Mouse (Mus musculus) adrenal gland, adult 2 months (tissue): ENCODE data around the gene Fzr1. TPM values are rescaled to one million over a fixed set of nuclear protein-coding genes. Genes with fewer than 3 reads are reported as not detected.
A peak's percentile ranks its signal among the peaks of the same experiment; 100 is the strongest.

ENCODE experiments used
- DNase-seq: peaks from one replicate; pipeline ENCODE4 v3.0.0; 2021
- polyA plus RNA-seq: library from polyadenylated mRNA; depleted of rRNA; stranded (reverse); fragments of >200 nt; gene quantifications from 2 replicates; pipeline ENCODE4 v1.2.3, GENCODE M21; 2012
- total RNA-seq, 2 experiments: library from RNA; stranded (reverse); gene quantifications; 2 replicates each; pipeline ENCODE4 v1.2.3; 2021

Gene Fzr1
- total and polyA plus RNA-seq, 3 experiments, result 40.7 to 95.6 (median 45.0) TPM

DNA sequence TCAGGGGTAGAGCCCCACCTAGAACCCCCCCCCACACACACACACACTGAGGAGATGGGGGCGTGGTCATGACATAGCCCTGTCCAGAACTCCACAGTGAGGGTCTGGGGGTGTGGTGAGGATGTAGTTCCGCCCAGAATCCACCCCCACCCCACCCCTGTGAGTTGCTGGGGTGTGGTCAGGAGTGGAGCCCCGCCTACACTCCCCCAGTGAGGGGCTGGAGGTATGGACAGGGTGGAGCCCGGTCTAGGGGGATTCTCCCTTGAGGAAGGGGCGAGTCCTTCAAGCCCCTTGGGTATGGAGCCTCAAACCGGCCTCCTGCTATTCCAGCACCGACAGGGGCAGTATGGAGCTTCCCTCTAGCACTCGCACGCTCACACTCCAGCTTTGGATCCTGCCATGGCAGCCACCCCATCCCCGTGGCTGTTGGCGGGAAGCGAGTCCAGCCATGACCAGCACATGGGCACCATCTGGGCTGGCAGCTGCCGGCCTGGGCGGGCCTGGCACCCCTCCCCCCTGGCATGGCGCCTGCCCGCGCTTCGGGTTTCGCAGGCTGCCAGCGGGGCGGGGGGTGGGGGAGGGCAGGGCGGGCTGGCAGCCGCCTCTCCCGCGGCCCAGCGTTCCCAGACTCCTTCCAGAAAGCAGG lies 38.4 kb upstream of the Fzr1 start:
- DNase-seq, result peak; percentile 88

DNA sequence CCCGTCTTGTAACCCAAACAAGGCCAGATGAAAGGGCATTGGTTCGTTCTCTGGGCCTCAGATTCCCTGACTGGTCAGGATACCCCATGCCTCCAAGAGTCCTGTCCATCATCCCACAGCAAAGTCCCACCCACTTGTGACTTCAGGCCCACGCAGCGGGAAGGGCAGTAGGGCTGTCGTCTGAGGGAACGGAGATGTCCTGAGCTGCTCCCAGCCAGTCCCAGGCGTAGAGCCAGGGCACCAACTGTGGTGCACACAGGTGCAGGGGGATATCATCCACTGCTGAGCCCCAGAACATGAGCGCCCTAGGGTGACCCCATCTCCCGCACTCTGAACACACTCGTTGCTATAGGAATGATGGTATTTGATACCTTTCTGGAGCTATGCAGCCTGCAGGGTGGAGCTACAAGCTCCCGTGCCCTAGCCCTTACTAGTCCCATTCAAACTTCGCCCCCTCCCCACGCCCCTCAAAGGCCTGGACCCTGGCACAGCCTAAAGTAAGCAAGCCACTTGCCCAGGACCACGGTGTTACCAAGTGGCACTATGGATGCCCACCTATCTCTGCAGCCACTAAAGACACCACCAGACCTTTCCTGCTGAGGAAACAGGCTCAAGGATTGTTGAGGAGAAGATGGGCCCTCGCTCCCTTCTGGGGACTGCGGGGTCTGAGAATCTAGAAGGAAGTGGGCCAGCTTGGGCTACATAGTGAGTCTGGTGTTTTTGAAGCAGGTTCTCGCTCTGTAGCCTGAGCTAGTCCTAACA lies 37.4 kb upstream of the Fzr1 start:
- DNase-seq, result no peak

DNA sequence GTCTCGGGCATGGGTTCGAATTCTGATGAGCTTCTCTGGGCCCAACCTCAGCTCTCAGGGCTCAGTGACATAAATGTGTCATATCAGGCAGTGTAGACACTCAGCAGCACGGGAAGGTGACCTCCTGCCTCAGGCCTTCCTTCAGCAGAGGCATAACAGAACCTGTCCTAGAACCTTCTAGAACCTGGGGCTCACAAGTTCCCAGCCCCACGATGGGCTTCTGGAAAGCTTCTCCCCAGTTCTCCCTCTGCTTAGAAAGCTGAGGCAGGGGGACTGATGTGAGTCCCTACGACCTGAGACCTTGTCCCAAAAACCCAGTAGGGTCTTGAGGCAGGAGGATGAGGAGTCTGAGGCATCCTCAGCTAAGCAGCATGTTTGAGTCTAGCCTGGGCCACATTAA lies 36.8 kb upstream of the Fzr1 start:
- DNase-seq, result no peak

DNA sequence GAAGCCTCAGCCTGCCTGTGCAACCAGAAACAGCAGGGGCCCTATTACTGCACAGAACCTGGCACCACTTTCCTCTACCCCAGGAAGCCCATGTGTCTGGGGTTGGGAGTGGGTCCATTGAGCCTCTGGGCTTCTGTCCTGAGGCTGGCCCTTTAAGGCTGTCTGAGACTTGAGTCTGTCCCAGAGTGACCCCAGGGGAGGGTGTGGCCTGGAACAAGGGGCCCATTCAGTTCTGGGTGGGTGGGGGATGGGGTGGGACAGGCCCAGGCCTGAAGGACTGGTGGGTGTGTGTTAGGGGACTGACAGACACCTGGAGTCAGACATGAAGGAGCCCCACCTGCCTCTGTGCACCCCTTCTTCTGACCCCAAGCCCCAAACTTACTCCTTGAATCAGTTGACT lies 36.4 kb upstream of the Fzr1 start:
- DNase-seq, result no peak

DNA sequence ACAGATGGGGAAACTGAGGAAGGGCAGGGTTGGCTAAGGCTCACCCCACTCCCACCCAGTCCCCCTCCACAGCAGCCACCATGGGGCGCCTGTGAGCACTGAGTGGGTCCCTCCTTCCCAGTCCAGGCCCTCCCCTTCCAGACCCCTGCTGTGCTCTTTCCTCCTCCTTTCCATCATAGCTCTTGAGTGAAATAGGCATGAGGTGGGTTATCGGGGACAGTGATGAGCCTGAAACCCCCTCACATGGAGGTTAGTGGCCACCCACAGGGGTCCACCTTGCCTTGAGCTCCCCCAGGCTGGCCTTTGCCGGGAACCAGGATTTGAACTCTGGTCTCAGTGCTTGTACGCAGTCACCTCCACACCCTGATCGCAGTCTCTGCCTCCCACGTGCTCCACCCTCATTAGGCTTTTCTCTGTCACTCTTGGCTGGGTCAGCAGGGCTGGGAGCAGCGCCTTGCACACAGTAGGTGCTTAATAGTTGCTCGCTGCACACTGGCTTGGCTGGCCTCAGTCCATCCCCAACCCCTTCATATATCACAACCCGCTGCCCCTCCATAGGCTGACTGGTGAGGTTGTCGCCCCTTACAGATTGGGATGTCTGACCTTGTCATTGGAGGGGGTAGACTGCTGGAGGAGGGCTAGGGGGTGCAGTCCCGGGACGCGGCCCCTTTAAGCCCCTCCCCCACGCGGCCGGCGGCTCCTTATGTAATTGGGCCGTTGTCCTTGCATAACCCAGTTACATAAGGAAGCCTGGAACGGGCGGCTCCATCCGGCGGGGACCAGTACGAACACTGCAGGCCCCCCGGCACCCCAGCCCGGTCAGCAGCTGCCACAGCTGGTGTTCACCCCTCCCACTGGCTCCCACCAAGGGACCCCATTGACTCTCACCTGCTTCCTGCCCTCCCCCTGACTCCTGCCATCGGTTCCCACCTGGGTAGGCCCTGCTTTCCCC lies 35.3 kb upstream of the Fzr1 start:
- DNase-seq, result peak; percentile 90

DNA sequence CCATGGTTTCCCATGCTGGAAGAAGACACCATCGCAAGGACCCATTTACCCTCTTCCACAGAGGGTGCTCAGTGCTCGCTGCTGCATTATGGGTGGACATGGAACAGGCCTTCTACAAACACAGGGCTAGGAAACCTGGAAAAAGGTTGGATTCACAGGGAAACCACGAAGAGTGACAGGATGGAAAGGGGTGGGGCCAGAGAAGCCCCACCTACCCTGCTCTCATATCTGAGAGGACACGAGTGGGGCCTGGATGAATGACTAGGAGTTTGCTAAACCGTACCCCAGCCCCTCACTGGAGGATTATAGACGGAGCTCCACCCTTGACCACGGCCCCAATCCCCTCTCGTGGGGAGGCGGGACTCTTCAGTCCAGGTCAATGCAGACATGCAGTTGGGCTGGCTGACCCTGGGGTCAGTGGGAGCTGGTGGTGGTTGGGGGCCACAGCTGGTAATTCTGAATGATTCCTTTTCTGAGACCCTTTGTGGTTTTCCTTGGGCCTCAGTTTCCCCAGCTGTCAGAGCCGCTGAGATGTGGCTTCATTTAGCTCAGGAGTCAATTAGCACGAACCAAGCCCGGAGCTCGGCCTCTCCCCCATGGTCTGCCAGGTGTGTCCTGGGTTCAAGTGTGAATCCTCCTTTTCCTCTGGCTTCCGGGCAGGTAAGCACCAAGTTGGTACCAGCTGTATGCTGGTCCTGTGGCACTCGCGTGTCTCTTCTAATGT lies 34.4 kb upstream of the Fzr1 start:
- DNase-seq, result no peak

DNA sequence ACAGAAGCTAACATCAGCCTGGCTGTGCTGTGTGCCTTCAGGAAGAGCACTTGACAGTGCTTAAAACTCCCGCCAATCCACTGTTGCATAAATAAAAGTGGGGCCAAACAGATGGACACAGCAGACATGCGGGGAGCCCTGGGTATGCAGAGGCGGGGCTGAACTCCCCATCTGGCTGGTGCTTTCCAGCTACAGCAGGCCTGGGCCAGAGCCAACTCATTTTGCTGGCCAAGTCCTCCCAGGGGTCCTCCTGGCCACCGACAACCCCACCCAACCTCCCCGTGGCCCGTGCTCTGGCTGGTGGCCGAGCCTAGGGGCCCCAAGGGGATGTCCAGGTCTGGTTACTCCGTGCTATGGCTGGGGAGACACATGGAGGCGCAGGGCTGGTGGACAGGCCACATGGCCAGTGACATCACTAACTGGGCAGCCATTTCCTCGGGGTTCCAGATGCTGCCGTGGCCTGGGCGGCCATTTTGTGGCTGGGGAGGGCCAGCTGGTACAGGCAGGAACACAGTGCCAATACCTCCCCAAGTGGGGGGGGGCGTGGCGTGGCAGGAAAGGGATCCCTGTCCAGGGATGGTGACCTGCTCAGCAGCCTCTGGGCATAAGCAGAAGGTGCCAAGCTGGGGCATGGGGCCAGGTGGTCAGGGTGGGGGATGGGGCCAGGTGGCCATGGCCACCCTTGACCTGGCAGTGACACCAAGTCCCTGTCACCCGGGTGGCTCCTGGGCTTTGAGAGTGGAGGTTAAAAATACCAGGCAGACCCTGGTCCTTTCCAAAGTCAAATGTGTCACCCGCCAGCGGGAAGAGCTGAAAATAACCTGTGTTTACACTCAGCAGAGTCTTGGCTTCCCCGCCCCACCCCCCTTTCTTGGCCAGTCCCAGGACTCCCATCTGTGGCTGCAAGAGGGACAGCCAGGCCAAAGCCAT lies 33.4 kb upstream of the Fzr1 start:
- DNase-seq, result peak; percentile 85

DNA sequence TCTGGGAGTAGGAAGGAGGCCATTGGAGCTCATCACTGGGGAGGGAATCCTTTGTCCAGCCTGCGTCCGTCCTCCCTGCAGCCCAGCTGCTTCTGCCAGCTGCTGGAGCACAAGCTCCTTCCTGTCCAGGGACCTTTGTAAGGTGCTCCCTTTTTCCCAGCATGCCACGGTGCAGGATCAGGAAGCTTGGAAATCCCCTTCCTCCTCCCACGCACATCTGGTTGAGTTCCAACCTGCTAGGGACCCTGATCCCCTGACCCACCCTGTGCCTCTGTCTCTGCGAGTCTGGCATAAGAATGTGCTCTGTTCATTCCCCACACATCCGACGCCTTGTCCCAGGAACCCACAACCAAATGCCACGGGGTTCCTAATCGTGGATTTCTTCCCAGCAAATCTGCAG lies 32.7 kb upstream of the Fzr1 start:
- peak; percentile 70 for DNase-seq

DNA sequence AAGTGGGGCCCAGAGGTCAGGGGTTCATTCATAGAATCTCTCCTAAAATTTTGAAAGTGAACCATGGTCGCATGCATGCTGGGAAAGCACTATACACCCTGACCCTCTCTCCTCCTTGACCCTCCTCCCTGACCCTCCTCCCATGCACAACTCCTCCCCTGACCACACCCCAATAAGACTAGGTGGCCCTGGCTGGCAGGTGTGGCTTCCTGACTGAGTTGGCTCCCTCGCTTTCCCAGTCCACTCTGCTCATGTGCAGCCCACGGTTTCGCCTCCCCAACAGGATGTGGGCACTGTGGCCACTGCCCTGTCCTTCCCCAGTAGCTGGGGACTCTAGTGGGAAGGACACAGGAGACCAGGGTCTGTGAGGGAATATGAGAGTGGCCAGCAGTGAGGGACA lies 32.0 kb upstream of the Fzr1 start:
- DNase-seq, result peak; percentile 39

DNA sequence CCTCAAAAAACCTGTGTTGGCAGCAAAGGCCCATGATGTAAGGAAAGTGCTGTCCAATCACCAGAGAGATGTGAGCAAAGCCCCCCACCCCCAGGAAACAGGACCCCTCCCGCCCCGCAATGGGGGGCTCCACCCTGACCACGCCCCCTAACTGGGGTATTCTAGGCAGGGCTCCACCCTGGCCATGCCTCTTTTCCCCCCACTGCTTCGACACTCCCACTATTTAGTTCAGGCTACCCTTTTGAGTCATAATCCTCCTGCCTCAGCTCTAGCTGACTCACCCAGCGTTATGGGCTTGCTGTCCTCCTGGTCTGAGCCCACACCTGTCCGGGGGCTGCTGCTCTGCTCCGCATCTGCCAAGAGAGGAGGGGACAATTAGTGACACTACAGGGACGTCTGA lies 31.0 kb upstream of the Fzr1 start:
- no peak for DNase-seq

DNA sequence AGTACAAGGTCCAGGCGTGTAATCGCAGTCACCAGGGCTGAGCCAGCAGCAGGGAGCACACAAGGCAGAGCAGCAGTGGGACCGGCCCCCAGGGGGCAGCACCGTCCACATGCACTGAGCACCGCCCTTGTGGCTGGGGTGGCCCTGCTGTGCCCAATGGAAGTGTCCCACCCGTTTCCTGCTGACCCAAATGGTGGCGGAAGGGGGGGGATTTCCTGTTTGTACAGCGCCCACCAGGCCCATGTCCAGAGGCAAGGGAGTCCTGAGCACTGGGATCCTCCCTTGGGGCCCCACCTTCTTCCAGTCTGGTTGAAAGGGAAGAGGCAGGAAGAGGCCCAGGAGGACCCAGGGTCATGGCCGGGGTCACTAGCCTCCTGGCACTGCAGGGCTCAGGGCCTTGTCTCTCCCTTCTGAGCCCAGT lies 30.6 kb upstream of the Fzr1 start:
- peak; percentile 91 for DNase-seq

DNA sequence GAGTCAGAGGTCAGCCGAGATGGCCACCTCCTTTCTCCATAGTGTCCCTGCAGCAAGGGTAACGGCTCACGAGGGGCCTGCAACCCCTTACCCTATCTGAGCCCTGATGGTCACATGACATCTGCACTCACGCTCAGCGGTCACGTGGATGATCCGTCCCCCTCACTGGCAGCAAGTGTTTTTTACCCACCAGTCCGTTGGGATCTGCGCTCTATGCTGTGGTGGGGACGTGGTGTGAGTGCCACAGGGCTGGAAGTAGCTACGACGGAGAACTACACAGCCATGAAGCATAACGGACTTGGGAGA lies 30.1 kb upstream of the Fzr1 start:
- DNase-seq, result no peak

DNA sequence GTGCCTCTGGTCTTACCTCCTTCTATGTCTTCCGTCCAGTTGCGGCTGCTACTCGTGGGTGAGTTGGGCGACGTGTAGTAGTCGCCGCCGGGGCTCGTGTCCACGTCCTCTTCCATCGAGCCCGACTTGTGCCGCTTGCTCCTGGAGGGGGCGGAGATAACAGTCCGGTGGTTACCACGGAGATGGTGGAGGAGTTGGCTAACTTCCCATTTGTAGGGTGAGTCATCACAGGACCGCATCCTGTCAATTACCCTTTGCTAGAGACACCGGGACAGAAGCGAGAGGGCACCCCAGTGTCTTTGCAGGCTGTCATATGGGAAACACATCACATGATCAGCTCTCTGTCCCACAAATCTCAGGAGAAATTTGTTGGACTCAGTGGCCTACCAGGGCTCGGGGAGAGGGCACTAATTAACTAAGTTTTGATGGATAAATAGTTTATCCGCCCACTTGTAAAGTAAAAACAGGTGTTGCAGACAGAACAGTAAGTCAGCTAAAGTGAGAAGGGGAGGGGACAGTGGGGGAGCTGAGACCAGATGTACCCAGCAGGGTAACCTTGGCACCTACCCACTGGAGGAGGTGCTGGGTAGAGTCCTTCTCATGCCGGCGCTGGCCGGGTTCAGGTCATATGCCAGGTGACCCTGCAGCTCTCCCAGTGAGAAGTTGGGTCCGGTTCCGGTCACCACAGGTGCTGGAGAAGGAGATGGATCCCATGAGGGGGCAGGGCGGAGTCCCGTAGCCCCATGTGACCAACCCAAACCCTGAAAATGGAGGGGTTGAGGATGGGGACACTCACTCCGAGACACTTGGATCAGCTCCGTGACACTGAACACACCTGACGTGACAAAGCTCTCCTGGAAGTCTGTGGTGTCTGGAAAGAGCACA lies 29.5 kb upstream of the Fzr1 start:
- peak; percentile 95 for DNase-seq

DNA sequence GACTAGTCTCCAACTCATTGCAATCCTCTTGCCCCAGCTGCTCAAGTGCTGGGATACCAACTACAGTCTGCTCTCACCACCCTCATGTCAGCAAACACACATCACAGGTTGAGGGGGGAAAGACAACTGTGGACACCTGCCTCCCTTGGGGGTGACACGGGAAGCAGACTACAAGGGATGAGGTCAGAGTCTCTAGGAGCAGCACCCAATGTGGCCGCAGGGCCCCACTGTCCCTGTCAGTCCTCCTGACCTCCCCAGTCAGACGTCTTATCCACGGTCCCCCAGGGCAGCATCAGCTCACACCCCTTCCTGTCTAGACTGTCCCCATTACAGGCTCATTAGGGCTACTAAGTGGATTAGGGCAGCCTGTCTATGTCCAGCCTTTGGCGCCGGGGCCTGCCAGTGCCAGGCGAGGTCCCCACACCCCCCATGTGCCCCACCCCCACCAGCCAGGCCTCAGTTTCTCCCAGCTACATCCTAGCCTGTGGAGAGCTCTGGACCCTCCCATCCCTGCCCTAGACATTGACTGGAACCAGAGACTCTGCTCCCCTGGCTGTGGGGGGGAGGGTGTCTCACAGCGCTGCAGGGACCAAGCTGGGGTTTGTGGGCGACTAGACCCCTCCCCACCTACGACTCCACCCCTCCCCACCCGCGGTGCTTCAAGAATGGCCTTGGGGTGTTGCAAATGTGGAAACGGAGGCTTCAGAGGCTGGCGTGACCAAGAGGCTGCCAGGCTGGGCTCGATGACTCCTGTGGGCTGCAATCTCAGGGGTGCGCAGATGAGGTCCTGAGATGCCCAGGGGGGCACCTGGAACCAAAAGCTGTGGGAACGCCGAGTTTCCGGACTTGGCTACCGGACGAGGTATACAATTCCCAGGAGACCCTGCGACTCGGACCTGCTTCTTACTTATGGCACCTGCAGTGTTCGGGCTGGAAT lies 28.5 kb upstream of the Fzr1 start:
- peak; percentile 30 for DNase-seq

DNA sequence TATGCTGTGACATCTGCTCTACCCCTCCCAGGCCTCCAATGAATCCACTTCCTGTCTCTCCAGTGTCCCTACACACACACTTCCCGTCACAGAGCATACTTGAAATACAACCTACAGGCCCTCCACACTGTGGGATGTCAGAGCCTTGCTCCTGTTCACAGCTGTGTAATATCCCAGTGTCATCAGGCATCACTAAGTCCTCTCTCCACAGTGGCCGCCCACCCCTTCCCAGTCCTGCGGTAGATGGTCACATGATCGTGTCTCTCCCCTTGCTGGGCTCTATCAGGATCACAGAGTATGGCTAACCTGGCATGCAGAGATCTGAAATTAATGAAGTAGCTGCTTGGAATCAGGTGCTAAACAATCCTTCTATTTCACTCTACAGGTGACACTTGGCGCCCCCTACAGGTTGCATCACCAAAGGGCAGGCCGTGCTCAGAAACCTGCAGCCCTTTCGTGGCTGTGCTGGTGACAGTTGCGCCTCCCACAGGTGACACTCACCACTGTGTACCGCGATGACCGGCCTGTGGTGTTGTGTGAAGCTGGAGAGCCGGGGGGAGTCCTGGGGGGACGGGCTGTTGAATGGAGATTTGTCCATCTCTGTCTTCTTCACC lies 27.4 kb upstream of the Fzr1 start:
- DNase-seq, result no peak

DNA sequence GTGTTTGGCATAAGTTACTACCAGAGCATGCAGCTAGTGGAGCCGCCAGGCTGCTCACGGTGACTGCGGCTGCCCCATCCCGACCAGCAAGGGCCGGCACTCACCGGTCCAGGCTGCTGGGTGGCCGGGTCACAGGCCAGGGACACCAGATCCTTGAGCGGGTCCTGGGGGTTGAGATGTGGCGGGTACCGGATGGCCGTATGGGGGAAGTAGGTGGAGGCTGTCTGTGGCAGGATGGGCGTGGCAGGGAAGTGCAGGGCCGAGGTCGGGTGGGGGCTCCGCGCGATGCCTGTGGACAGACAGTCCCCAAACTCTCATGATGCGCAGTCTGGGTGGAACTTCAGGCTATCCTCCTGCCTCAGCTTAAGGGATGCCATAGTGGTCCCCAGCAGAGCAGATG lies 26.4 kb upstream of the Fzr1 start:
- DNase-seq, result peak; percentile 59

DNA sequence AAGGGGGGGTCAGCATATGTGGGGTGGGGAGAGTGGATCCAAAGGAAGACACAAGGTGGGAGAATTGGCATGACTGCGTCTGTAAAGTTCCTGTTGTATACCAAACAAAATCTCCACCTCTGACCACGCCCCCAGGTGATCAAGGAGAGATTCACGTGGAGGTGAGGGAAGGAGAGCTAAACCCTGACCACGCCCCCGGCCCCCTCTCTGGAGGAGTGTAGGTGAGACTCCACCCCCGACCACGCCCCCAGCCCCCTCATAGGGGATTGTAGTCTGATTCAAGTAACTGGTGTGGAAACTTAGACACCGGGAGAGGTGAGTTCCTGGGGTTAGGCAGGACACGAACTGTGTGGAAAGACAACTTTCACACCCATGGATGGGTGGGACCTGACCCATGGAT lies 25.8 kb upstream of the Fzr1 start:
- no peak for DNase-seq

DNA sequence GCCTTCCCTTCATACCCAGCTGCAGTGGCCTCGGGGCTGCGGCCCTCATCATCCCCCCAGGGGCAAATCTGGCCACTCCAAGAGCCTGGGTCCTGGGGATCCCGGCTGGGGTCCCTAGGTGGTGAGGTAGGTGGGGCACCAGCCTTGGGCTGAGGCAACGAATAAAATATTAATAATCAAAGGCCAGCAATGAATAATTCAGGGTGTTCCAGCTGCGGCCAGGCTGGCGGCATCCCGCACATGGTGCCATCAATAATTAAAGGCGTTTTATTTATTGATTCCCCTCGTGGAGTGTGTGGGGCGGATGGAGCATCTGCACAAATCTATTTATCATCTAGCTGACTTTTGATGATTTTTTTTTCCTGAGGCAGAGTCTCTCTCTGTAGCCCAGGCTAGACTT lies 25.2 kb upstream of the Fzr1 start:
- no peak for DNase-seq
